In genomic region chr17:80139753-80140444, GRCm38 (mm10) we compare ENCODE assay signal across 16 mouse cellular contexts. TPM values are rescaled to one million over a fixed set of nuclear protein-coding genes. Genes with fewer than 3 reads are reported as not detected.
DNase-seq lines count a peak whose midpoint lies in the region; TF ChIP-seq lines count a peak whose summit lies in the region.
"Had no signal": no experiment of that assay in that cellular context is flagged by ENCODE, and none has a peak within 500 bp of the region (broad histone marks: within the 10 kb centered on the region; RNA-seq: fewer than 3 reads in every experiment).

No protein-coding gene starts in this region.

- H3K36me3 ChIP-seq in MEL (ENCODE audit: control insufficient read depth in 1 of 2, insufficient read depth in 2 of 2, low read length in 2 of 2) = peaks cover 0 to 4% of the 10 kb centered on the region in 2 experiments; a peak in 1 of 4 replicates
- H3K36me3 ChIP-seq: G1E; heart, embryonic 15.5 days; hindbrain, embryonic 15.5 days; midbrain, embryonic 10.5 days had no signal

- TF ChIP-seq RAD21 in MEL (IDR thresholded peaks at IDR 0.05; ENCODE audit: low read depth, low read length) = no peak

- DNase-seq in CD4-positive helper T cell, adult 2 months (ENCODE audit: low read depth, low spot score) = peak; percentile 82
- peak; percentile 73 for DNase-seq in MEL (ENCODE audit: low read depth, low spot score)
- DNase-seq in induced T-regulatory cell, adult 2 months (ENCODE audit: low read depth) = peak; percentile 81
- DNase-seq in thymus, postnatal 0 days (ENCODE audit: low spot score) = peak; percentile 75
- no peak for DNase-seq in ovary, postnatal 10 days (ENCODE audit: low spot score)
- no peak for DNase-seq in left cerebral cortex, postnatal 10 days (ENCODE audit: extremely low spot score in 1 of 2, low spot score in 2 of 2)
- no peak for DNase-seq in left cerebral cortex, postnatal 14 days (ENCODE audit: low spot score in 2 of 2)
- DNase-seq: cerebellum, adult 18-20 months; embryo, embryonic 11 days; gastrocnemius, postnatal 25 days; kidney, adult 9 months; right cerebral cortex, postnatal 25 days had no signal

- intact Hi-C loops in left cerebral cortex, postnatal 10 days (cut with DNase I) = no loop called here
- intact Hi-C loops in left cerebral cortex, postnatal 14 days (cut with DNase I) = no loop called here

- no peak for TF ChIP-seq CTCF in MEL (IDR thresholded peaks at IDR 0.05 in 2 of 3, conservative IDR thresholded peaks at IDR 0.05 in 1 of 3; ENCODE audit: control insufficient read depth in 1 of 3, insufficient read depth in 1 of 3, low read depth in 2 of 3, low read length in 3 of 3, poor library complexity in 1 of 3, severe bottlenecking in 1 of 3)

- H3K27ac ChIP-seq in MEL (ENCODE audit: control insufficient read depth, low read depth, low read length) = no peak overlapping the region; the same call in 1 of the 2 replicates
- H3K27ac ChIP-seq: heart, embryonic 15.5 days; hindbrain, embryonic 15.5 days; midbrain, embryonic 10.5 days had no signal

- H3K27me3 ChIP-seq in MEL (ENCODE audit: control insufficient read depth in 1 of 2, insufficient read depth in 2 of 2, low read length in 2 of 2) = no peaks in the 10 kb centered on the region; a peak in 1 of 4 replicates
- H3K27me3 ChIP-seq: heart, embryonic 15.5 days; hindbrain, embryonic 15.5 days had no signal

- no peaks in the 10 kb centered on the region for H3K79me2 ChIP-seq in MEL (ENCODE audit: control insufficient read depth, insufficient read depth, low read length, poor library complexity)

- H3K9ac ChIP-seq in MEL (ENCODE audit: control insufficient read depth, low read depth, low read length, poor library complexity, severe bottlenecking) = 0 out of 2 replicates have a peak overlapping the region, but pooled peaks have one; percentile 7
- H3K9ac ChIP-seq: heart, embryonic 15.5 days; hindbrain, embryonic 15.5 days had no signal

- no peak for TF ChIP-seq POLR2A in MEL (IDR thresholded peaks at IDR 0.05; ENCODE audit: control insufficient read depth in 1 of 2, insufficient read depth in 1 of 2, low read depth in 1 of 2, low read length in 2 of 2, poor library complexity in 1 of 2)

- peak overlapping the region in 1 of 2 experiments; percentile 7; a peak in 1 of 4 replicates for H3K4me3 ChIP-seq in MEL (ENCODE audit: control insufficient read depth in 1 of 2, insufficient read depth in 1 of 2, low read depth in 2 of 2, low read length in 2 of 2)
- H3K4me3 ChIP-seq: heart, embryonic 15.5 days; hindbrain, embryonic 15.5 days; midbrain, embryonic 10.5 days had no signal

- H3K9me3 ChIP-seq in MEL (replicated peaks; ENCODE audit: insufficient read depth, low read length) = no peaks in the 10 kb centered on the region
- H3K9me3 ChIP-seq: G1E; heart, embryonic 15.5 days; hindbrain, embryonic 15.5 days; midbrain, embryonic 10.5 days had no signal

- peaks cover 0 to 19% of the 10 kb centered on the region in 2 experiments; a peak in 3 of 4 replicates for H3K4me1 ChIP-seq in MEL (ENCODE audit: control insufficient read depth in 1 of 2, insufficient read depth in 2 of 2, low read length in 2 of 2)
- H3K4me1 ChIP-seq: hindbrain, embryonic 15.5 days; midbrain, embryonic 10.5 days had no signal

- TF ChIP-seq EP300 in MEL (IDR thresholded peaks at IDR 0.05; ENCODE audit: low read depth in 1 of 2, low read length in 2 of 2) = peak; percentile 23 to 35; a peak in 2 of 4 replicates

TF ChIP-seq in MEL, 35 proteins besides CTCF, POLR2A, EP300 and RAD21:
- TF ChIP-seq MYC (IDR thresholded peaks at IDR 0.05; ENCODE audit: low read depth, low read length) (no peak), MAX (IDR thresholded peaks at IDR 0.05; ENCODE audit: low read length) (no peak), POLR2AphosphoS5 (IDR thresholded peaks at IDR 0.05; ENCODE audit: borderline replicate concordance, low read depth, low read length) (no peak), MEF2A (IDR thresholded peaks at IDR 0.05; ENCODE audit: extremely low read depth, insufficient replicate concordance, low read depth, low read length, poor library complexity, severe bottlenecking) (no peak), MAZ (IDR thresholded peaks at IDR 0.05; ENCODE audit: low read depth, low read length) (peak; percentile 71; the same call in 1 of the 2 replicates), USF1 (IDR thresholded peaks at IDR 0.05; ENCODE audit: low read depth, low read length) (no peak), POLR2AphosphoS2 (IDR thresholded peaks at IDR 0.05; ENCODE audit: low read length) (no peak), SMC3 (IDR thresholded peaks at IDR 0.05; ENCODE audit: low read depth, low read length) (no peak), USF2 (IDR thresholded peaks at IDR 0.05; ENCODE audit: borderline replicate concordance in 1 of 2, insufficient read depth in 1 of 2, low read depth in 1 of 2, low read length in 2 of 2) (no peak), ZKSCAN1 (IDR thresholded peaks at IDR 0.05; ENCODE audit: low read depth, low read length) (no peak), ZNF384 (IDR thresholded peaks at IDR 0.05; ENCODE audit: low read depth, low read length) (no peak), MAFK (IDR thresholded peaks at IDR 0.05; ENCODE audit: borderline replicate concordance, low read depth, low read length) (no peak; the same call in 1 of the 2 replicates), ZMIZ1 (IDR thresholded peaks at IDR 0.05; ENCODE audit: low read depth, low read length) (no peak), BHLHE40 (IDR thresholded peaks at IDR 0.05; ENCODE audit: borderline replicate concordance, low read depth, low read length) (no peak), TBP (IDR thresholded peaks at IDR 0.05; ENCODE audit: low read depth, low read length) (no peak), ELF1 (IDR thresholded peaks at IDR 0.05; ENCODE audit: low read depth, low read length) (no peak), CHD1 (IDR thresholded peaks at IDR 0.05; ENCODE audit: low read depth, low read length) (no peak), GATA1 (IDR thresholded peaks at IDR 0.05; ENCODE audit: low read depth, low read length) (0 out of 2 replicates have a peak, but pooled peaks have one; percentile 8), JUND (IDR thresholded peaks at IDR 0.05; ENCODE audit: low read depth, low read length) (no peak), SIN3A (IDR thresholded peaks at IDR 0.05; ENCODE audit: low read length) (peak; percentile 27; the same call in 1 of the 2 replicates), UBTF (IDR thresholded peaks at IDR 0.05; ENCODE audit: borderline replicate concordance, insufficient read depth, low read depth, low read length) (no peak), MXI1 (IDR thresholded peaks at IDR 0.05; ENCODE audit: low read depth, low read length) (peak; percentile 17; the same call in 1 of the 2 replicates), ZC3H11A (IDR thresholded peaks at IDR 0.05; ENCODE audit: low read depth, low read length) (no peak), E2F4 (IDR thresholded peaks at IDR 0.05; ENCODE audit: borderline replicate concordance, low read depth, low read length) (no peak), RCOR1 (IDR thresholded peaks at IDR 0.05; ENCODE audit: low read depth, low read length) (peak; percentile 65), TAL1 (IDR thresholded peaks at IDR 0.05; ENCODE audit: low read length) (no peak), TCF12 (IDR thresholded peaks at IDR 0.05; ENCODE audit: low read depth, low read length) (0 out of 2 replicates have a peak, but pooled peaks have one; percentile 17), KAT2A (conservative IDR thresholded peaks at IDR 0.05; ENCODE audit: low read depth, low read length) (no peak), NRF1 (IDR thresholded peaks at IDR 0.05; ENCODE audit: insufficient read depth, low read depth, low read length, poor library complexity, severe bottlenecking) (no peak), HCFC1 (IDR thresholded peaks at IDR 0.05; ENCODE audit: low read depth, low read length) (no peak), NELFE (IDR thresholded peaks at IDR 0.05; ENCODE audit: low read depth, low read length) (no peak), MYB (IDR thresholded peaks at IDR 0.05; ENCODE audit: low read depth, low read length) (no peak), CHD2 (IDR thresholded peaks at IDR 0.05; ENCODE audit: low read length) (no peak), GABPA (IDR thresholded peaks at IDR 0.05; ENCODE audit: low read depth, low read length) (no peak), ETS1 (IDR thresholded peaks at IDR 0.05; ENCODE audit: low read depth, low read length) (no peak)

RNA-seq across cellular contexts. Expression of gene Galm, which starts 12.6 kb away (rescaled TPM):
- total RNA-seq in MEL (2012; rRNA removed) = not detected in 2 replicates
- polyA plus RNA-seq in MEL (2012; ENCODE audit: insufficient read depth in 1 of 2, insufficient read length in 2 of 2, low read depth in 1 of 2, low replicate concordance in 2 of 2, missing spikeins in 1 of 2) = under 1 TPM in 1 of 2 experiments, not detected in 1; 0.15 TPM
- polyA plus RNA-seq in thymus, postnatal 0 days (2015; fragmentation: Nextera tagmentation; extraction: Ambion mirVana) = 7.6 and 8.4 TPM in 2 replicates
- total RNA-seq in left cerebral cortex, postnatal 10 days (2021) = 1 to 10 TPM; 1.7 to 2.4 TPM
- 1 to 10 TPM; 2.1 to 2.5 TPM for total RNA-seq in left cerebral cortex, postnatal 14 days (2021)
- total RNA-seq: G1E had no signal
- polyA plus RNA-seq: G1E had no signal

Comparison
In these comparisons a context has a peak if more than half of its experiments do, and no peak if none do; other contexts are left out.
1. DNase-seq: peak in CD4-positive helper T cell, adult 2 months (single experiment), MEL (single experiment), induced T-regulatory cell, adult 2 months (single experiment) and thymus, postnatal 0 days (single experiment); none in ovary, postnatal 10 days (single experiment), left cerebral cortex, postnatal 10 days (0 of 2) and left cerebral cortex, postnatal 14 days (0 of 2).